Mouse (Mus musculus) gastrocnemius, adult 8-10 months (tissue): ENCODE data around the gene Neurl1b. TPM values are rescaled to one million over a fixed set of nuclear protein-coding genes. Genes with fewer than 3 reads are reported as not detected.
A peak's percentile ranks its signal among the peaks of the same experiment; 100 is the strongest.

Source experiments
- DNase-seq, 2 experiments: peaks; one replicate each; pipeline ENCODE4 v3.0.0; 2022; ENCODE audit warnings: low spot score in 2 of 2
- total RNA-seq, 4 experiments: library from RNA; stranded (reverse); gene quantifications; 2 replicates each; pipeline ENCODE4 v1.2.4; 2022

Gene Neurl1b
- total RNA-seq, 4 experiments from 2014 or later: 1.9 to 3.5 (median 2.5) TPM

DNA sequence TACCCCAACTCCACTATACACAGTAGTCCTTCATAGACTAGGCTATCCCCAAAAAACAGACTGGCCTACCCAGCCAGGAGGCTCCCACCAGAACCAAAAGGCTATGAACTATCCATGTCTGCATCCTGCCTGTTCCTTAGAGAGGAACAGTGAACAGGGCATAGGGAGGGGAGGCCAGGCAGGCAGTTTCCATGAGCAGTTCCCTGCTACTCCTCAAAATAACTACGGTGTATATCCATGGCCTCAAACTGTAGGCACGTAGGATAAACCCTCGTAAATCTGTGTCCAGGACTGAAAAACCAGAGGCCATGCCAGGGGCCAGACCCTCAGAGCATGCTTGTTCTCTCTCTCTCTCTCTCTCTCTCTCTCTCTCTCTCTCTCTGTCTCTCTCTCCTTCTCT lies 17.9 kb upstream of the Neurl1b start:
- no peak for DNase-seq

DNA sequence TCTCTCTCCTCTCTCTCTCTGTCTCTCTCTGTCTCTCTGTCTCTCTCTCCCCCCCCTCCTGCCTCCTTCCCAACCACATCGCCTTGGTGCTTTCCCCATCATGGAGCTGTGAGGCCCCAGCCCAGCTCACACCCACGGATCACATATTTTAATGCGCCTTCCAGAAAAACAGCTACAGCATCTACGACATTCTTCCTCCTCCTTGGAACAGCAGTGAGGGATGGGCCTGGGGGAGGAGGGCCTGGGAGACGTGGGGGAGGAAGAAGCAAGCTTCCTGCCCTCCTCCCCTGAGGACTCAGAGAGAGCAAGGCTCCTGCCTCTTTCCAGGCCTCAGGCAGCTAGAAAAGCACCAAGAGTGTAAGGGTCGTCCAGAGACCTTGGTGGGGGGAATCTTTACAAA lies 17.3 kb upstream of the Neurl1b start:
- peak in 1 of 2 experiments; percentile 39 for DNase-seq

DNA sequence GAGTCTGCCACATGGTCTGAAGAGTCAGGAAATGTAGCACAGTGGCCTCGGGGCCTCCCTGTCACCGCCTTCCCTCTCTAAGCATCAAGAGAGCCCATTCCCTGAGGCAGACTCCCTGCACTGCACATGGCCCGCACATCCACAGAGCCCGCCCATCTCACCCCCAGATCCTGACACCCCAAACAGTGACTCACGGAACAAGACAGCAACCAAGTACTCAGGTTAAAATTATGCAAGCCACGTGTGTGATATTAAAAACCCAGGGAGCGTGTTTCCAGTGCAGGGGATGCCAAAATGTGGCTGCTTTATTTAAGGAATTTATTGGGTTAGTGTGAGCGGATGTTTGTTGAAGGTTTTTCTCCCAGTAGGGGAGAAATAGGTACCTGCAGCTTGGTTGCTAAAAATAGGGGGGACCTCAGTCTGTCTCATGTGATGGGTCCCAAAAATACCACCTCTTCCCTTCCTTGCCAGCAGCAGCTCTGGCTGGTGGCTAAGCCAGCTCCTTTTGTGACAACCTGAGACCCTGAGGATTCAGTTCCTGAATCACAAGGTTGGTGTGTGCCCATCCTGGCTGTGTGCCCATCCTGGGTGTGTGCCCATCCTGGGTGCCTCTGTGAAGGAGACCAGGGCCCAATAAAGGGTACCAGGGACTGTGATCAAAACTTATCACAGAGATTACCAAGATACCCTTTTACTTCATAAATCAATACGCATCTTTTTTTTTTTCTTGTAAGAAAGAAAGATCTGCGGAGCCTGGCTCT lies 9.1 kb upstream of the Neurl1b start:
- DNase-seq: peak in 1 of 2 experiments; percentile 30

DNA sequence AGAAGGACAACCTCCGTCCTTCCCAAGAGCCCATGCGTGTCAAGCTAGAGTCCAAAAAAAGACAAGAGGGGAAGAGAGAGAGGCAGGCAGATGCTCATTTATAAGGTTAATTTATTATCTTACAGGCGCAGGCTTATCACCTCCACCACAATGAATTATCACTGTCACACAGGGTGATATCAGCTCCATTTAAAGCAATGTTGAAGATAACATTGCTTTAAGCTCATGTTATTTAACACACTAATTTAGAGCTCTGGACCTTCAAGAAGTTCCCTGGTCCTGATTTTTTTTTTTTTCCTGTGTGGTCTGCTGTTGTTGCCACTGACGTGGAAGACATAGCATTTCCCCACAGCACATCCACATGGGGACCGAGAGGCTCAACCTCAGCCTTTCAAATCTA lies 1.7 kb upstream of the Neurl1b start:
- DNase-seq: no peak

DNA sequence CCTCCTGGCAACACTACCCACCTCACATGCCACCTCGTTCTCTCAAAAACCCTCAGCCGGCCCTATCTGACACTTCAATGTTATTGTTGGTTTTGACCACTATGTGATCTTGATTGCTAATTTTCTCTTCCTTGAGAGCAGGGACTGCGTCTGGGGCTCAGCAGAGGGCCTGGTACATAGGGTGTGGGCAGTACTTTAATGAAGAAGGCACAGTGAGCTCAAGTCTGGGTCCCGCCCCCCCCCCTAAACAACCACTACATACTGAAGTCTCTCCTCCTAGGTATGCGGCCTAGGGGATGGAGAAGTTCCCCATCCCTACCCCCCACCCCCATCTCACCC lies 476 bp upstream of the Neurl1b start:
- DNase-seq: no peak

DNA sequence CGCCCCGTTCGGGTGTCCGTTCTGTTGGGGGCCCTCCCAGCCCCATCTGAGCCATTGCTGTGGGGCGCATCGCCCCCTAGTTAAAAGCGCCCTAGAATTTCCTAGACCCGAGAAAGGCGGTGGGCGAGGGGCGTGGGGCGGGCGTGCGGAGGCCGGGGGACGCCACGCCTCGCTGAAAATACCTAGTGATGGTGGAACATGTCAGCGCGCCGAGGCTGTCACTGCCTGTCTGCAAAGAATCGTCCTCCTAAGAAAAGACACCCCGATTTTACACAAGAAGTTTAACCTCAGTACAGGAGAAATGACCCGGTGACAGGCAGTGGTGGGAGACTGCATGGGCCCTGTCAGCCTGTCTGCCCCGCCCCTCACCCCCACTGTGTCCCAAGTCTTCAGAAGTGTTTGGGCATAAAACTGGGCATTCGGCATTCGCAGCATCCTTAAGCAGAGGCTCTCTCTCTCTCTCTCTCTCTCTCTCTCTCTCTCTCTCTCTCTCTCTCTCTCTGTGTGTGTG lies 781 bp downstream of the Neurl1b start:
- DNase-seq: no peak

DNA sequence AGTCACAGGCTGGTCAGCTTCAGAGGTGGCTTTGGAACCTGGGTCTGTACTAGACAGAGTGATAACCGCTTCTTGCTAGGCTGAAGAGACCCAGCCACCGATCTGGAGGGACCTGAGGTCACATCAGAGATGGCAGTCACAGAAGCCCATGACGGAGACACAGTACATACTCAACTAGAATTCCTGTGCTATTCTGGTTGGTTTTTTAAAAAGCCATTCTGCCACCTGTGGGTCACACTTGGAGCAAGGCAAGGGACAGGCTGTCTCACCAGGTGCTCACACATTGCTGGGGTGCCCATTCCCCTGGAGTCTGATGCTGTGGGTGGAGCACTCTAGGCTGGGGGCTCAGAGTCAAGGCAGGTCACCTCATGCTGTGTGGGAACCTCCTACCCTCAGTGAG lies 1.5 kb downstream of the Neurl1b start:
- no peak for DNase-seq

DNA sequence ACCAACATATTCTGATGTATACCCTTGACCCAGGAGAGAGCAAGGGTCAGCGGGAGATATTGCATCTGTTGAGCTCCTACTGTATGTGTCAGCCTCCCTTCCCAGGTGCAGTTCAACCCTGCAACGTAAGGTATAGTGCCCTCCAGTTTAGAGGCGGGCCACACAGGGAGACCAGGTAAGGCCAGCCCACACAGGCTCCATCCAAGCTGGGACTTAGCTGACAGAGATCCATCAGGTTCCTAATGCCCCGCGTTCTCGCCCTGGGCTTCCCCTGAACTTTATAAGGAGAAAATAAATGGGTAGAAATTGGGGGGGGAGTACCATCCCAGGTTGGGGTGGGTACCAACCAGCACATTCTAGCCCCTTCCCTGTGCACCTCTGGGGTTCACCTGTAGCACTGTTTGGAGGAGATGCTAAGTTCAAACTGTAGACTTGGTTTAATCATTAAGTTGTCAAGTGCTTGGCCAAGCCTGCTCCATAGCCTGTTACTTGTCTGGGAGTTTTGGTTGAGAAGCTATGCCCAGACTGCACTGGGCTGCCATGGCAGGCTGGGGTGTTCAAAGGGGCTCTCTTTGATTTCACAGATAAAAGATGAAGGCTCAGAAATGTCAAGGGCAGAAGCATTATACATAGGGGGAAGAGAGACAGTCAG lies 3.3 kb downstream of the Neurl1b start:
- no peak for DNase-seq

DNA sequence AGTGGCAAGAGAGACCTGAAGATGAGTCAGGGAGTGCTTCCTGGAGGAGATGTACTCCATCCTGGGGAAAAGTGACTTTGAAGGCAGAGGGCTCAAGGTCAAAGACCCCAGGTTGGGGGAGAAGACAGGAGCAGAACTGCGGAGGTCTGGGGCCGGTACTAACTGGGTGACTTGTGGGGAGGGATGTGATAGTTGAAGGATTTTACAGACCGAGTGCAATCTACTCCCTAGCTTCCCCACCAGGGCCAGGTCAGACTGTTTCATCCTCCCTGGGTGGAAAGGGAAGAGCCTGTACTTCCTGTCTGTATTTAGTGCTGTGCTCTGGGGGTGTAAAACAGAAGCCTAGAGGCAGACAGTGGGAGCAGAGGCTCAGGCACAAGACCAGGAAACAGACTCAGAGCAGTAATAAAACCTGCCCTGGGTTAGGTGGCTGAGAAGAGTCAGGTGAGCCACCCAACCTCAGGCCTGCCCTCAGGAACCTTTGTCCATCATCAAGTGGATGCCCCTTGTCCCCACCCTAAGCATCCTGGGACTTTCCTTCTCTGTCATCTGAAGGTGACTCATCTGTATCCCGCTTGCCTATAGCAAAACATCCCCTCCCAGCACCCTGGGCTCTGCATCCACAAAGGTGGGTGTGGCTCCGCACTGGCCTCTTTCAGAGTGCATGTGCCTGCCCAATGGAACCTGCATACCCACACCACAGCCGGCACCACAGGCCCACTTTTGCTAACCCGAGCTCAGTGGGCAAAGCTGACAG lies 6.0 kb downstream of the Neurl1b start:
- no peak for DNase-seq

DNA sequence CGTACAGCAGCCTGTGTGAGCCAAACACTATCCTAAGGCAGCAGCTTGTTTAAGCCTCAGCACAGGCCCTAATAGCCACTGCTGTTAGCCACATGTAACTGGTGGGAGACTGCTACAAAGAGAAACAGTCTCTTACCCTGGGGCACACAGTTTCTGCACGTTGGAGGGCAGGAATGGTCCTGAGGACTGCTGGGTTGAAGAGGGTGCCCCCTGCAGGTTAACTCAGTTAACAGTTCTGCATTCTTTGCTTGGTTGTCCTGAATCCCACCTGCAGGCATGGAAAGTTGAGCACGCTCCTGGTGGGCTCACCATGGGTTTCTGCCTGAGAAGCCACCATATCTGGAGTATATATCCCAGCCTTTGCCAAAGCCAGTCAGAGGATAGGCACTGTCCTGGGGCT lies 6.9 kb downstream of the Neurl1b start:
- DNase-seq: no peak

DNA sequence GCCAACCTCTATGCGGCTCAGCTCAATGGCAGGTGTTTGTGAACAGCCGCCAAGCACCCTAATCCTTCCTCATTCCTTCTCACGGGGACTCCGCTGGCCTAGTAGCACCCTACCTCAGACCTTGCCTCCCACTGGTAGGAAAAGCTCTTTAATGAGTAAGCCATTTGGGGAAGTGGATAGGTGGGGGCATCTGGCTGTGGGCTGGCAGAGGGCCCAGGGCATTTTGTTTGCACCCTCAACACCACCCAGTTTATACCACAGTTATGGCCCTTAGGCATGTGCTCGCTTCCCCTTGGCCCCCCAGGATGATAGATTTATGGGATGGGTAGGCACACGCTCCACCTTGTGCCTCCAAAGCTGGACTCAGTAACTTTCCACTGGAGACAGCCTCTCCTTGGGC lies 7.8 kb downstream of the Neurl1b start:
- no peak for DNase-seq

DNA sequence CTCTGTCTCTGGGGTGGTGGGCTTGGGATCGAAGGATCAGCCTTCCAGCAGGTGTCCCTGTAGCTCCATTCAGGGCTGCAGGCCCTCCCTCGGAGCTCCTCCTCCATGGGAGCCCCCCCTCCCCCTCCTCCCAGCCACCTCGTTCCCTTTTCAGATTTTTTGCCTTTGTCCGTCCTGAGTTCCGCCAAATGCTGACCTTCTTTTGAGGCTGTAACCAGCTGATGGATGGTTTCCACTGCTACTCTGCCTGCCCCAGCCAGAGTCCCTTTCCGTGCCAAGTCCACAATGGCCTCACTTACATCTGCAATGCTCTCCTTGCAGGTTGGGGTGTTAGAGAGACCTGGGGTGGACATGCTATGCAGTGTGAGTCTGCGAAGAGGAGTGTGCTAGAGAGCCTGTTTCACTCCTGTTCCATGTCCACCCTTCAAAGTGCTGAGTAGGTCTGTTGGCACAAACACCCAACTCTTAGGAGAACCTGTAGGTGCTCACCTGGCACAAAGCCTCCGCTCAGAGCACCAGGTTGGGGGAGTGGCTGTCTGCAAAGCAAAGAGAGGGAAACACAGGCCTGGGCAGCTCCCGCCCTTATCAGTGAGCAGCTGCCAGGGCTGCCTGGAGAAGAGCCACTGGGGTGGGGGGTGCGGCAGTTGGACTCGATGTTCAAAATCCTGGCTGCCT lies 9.5 kb downstream of the Neurl1b start:
- DNase-seq: no peak

DNA sequence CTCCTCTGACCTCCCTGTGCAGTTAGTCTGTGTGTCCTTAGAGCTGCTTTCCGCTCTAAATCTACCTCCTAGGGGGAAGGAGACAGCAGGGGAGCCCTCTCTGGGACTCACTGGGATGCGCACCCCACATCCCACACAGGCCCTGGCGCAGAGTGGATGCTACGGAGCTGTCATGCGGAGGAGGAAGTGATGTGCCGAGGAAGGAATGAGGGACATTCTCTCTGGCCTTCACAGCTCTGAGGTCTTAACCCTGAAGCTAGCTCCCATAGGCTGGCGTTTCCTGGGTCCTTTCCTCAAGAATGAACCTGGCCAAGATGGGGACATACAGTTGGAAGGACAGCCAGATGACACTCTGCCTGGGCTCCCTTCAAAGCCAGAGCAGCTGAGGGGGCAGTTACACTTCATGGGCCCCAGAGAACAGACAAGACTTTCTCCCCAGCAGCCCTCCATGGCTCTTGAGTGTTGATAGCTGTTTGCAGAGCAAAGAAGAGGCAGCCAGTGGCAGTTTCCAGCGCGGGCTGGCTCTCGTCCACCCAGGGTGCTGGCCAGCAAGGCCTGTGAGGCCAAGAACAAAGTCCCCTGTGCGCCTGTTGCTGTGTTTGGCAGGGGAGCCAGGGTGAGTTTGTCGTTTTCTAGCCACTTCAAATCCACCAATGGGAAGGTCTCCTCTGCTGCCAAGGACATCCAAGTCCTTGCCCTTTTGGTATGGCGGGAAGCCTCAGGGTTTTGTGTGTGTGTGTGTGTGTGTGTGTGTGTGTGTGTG lies 10.5 kb downstream of the Neurl1b start:
- peak; percentile 50 to 72 for DNase-seq

DNA sequence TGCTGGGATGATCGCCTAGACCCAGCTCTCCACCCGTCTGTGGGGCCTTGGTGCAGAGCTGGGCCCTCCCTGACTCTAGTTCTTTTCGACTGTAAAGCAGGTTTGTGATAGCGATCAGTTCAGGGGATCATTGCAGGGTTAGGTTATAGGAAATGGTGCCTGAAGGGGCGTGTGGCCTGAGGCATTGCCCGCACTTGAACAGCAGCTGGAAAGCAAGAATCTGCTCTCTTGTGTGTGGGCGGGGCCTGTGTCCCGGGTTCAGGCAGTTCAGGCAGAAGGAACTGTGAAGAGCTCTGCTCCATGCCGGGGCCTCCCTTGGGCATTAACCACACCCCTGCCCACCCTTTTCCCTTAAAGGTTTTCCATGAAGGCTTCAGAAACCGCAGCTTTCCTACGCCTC lies 18.7 kb downstream of the Neurl1b start:
- no peak for DNase-seq

DNA sequence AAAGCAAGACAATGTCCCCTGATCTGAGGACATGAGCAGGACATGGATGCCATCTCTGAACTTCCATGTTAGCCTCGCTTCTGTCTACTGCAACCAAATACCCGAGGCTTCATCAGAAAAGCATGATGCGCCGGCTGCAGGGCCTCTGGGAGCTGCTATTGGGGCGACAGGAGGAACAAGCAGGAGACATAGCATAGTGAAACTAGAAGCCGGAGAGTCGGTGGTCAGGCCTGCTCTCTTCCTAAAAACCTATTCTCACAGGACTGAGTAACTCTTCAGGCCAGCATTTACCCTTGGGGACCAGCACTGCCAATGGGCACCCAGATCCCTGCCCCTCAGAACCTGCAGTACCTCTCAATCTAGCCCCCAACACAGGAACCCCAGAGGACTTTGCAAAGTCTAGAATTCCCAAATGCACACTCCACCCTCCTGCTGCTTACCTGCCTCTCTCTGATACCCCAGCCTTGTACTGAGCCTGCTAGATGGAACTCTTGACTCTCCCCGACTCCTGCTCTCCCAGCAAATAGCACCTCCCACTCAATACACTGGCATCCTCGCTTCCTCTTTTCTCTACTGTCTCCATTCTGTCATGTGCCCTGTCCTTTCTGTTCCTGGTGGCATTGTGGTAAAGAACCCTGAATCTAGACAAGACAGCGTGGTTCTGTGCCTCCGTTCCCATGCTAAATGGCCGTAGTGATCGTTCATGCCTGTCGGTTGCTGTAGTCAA lies 22.6 kb downstream of the Neurl1b start:
- DNase-seq: no peak

DNA sequence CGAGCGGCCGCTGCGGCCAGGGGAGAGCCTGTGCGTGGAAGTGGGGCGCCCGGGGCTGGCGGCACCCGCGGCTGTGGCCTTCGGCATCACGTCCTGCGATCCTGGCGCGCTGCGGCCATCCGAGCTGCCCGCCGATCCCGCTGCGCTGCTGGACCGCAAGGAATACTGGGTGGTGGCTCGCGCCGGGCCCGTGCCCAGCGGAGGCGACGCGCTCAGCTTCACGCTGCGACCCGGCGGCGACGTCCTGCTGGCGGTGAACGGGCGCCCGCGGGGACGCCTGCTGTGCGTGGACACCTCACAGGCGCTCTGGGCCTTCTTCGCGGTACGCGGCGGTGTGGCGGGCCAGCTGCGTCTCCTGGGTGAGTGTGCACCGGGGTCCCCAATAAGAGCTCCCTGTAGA lies 24.4 kb downstream of the Neurl1b start:
- no peak for DNase-seq

DNA sequence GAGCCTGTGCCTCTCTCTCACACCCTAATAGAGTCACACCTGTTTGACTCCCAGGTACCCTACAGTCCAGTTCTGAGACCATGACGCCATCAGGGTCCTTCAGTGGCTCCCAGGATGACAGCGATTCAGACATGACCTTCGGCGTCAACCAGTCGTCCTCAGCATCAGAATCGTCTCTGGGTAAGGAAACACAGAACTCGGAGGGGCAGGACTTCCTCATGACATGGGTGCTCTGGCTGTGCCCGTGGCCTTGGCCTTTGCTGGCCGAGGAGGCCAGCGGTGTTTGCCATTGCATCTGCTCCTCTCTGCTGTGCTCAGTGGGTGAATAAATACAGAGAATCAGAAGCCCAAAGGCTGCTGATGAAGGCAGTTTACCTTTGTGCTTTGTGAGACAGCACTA lies 26.4 kb downstream of the Neurl1b start:
- no peak for DNase-seq

DNA sequence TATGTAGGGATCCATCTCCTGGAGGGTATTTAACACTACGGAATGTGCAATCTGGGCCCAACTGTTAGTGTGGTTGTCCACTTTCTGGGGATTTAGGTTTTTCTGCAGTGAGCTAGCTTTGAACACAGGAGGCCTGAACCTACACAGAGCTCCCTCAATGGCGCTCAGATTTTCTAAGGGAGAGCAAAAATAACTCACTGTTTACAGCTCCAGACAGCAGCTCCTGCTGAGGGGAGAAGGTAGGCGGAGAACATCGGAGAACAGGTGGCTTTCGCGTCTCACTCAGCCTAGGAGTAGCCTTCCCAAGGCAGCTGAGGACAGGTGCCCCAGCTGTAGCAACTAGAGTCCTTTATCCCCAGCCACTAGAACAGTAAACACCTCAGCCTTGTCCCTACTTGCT lies 27.6 kb downstream of the Neurl1b start:
- no peak for DNase-seq

DNA sequence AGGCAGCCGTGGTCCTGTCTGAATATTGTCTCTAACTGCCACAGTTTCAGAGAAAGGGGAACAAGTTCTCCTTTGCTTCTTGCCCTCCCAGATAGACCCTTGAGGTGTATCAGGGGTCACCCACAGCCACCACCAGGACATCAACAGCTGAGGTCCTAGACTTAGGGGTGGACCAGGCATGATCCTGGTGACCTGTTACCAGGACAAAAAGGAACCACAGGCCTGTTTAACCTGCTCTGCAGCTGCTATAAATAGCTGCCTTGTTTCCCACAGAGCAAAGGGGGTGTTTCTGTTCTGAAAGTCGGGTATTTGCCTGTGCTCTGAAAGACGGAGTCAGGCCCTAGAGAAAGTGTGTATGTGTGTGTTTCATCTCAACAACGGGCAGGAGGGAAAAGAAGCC lies 29.2 kb downstream of the Neurl1b start:
- no peak for DNase-seq

DNA sequence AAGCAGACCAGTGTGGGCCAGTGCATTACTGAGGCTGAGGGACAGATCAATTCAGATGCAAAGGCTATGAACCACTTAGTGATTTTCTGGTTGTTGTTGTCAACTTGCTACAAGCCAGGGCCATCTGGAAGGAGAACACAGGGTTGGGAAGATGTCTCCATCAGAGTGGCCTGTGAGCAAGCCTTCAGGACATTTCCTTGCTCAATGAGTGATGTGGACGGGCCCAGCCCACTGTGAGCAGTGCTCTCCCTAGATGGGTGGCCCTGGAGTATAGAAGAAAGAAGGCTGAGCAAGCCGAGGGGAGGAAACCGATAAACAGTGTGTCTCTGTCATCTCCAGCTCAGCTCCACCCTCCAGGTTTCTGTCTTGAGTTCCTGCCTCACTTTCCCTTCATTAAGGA lies 34.8 kb downstream of the Neurl1b start:
- DNase-seq: no peak
